Mouse (Mus musculus): ENCODE data around the gene Tiam2.

The Tiam2 gene

DNA sequence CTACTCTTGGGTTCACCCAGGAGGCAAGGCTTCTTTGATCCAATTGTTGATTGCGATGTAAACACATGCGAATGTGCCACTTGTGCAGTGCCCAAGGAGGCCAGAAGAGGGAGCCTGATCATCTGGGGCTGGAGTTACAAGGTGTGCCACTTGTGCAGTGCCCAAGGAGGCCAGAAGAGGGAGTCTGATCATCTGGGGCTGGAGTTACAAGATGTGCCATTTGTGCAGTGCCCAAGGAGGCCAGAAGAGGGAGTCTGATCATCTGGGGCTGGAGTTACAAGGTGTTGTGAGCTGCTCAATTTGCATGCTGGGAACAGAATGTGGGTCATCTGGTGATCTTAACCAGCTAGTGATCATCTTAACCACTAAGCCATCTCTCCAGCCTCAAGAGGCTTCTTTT lies 124.7 kb downstream of the Tiam2 start:
- DNase-seq (ENCODE audit: low read depth): peak; percentile 68

DNA sequence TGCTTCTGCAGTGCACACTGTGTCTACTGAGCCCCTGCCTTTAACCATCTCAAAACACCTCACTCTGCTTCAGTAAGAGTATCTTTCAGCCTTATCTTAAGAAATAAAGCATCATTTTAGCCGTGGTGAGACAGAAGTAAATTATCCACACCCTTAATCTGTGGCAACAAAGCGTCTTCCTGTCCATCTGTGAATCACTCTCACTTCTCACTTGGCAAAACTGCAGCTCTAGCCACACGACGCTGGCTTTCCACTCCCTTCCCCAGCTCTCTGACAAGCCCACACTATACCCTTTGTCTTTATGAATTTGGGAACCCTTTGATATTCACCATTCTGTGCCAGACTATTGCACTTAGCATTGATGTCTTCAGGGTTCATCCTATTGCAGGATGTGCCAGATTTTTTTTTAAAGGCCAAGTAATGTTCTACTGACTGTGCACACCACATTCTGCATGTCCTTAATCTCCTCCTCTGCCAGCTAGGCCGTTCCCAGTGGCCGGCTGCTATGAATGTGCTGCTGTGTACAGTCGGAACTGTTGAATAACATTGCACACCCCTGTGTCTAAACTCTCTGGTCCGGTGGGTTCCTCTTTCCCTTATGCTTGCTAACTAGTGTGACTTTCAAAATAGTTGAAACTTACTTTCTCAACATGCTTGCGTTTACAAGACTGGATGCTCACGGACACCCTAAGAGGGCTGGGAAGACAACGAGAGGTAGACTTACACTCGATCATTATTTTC lies 126.4 kb downstream of the Tiam2 start:
- no peak for DNase-seq (ENCODE audit: low read depth)

DNA sequence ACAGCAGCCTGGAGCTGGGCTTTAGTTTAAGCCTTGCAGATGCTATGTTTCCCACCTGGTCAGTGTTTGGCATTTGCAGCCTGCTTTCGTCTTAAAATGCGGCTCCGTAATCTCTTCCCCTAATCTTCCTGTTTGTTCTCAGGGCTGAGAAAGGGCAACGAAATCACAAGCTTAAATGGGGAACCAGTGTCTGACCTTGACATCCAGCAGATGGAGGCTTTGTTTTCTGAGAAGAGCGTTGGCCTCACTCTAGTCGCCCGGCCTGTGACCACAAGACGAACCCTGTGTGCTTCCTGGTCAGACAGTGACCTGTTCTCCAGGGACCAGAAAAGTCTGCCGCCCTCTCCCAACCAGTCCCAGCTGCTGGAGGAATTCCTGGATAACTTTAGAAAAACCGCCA lies 127.6 kb downstream of the Tiam2 start:
- DNase-seq (ENCODE audit: low read depth): no peak

DNA sequence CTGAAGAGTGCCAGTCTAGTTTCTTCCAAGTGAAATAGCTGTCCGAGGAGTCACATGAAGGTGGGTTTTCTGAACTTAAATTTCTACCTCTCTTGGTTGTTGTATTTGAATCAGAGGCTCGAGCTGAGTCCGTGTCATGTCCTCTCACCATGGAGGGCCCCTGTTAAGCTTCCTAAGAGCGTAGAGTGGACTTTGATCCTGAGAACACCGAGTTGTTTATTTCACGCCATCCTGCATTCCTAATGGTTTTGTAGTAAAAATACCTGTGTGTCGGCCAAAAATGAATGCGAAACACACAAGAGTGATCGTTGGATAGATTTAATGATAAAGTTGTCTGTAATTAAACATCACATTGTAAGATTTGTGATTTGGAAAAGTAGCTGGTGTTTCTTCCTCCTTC lies 128.5 kb downstream of the Tiam2 start:
- no peak for DNase-seq (ENCODE audit: low read depth)

DNA sequence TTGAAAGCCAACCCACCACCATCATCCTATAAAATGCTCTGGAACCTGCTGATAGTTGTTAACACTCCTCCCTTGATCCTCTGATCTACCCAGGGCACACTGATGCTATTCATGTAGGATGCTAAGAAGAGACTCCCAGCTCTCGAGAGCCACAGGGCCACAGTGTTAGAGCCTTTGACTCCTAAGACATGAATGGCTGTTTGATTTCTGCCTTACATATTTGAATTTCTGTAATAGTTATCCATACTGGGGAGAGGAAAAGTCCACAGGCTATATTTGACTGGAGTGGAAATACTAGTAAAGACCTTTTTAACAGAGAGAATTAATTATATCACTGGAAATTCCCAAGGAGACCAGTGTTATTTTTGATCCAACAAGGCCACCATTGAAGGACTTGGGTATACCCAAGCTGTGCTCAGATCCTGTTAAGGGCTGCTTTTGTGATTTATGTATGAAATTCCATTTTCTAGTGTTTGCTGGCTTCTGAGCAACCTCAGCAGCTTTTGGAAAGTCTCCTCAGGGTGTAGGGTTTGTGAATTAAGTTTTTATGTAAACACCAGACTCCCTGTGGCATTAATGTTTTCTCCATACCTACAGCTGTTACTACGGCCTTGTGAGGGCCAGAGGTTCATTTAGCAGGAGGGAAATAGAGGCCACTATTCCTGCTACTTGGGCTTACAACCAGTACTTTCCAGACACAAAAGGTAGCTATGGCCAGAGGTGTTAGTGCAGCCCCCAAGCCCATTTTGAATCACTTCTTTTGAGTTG lies 131.7 kb downstream of the Tiam2 start:
- no peak for DNase-seq (ENCODE audit: low read depth)

DNA sequence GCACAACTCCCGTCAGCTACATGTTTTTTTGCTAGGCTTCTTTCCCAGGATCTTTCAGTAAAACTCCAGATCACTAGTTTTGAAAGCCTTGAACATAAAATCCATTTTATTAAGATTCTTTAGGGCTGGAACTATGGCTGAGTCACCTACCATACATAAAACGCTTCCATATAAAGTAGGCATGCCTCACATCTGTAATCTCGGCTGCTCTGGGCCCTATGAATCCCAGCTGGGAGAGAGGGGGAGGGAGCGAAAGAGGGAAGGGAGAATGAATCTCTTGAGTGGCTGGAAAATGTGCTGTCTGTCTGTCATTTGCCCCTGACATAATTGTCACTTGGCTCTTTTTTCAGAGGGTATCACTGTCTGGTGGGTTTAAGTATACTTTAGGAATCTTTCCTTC lies 139.5 kb downstream of the Tiam2 start:
- DNase-seq (ENCODE audit: low read depth): no peak

DNA sequence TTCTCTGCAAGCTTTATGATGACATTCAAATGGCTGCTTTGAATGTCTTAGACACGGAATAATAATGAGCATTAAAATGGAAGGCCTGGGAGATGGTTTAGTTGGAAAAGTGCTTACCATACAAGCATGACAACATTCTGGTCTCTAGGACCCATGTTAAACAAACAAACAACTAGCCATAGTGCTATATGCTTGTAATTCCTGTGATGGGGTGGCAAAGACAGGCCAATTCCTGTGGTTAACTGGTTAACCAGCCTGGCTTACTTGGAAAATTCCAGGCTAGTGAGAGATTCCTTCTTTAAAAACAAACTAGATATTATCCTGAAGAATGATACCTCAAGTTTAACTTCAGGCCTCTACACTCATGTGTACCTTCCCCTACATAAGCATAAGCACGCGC lies 140.3 kb downstream of the Tiam2 start:
- no peak for DNase-seq (ENCODE audit: low read depth)

DNA sequence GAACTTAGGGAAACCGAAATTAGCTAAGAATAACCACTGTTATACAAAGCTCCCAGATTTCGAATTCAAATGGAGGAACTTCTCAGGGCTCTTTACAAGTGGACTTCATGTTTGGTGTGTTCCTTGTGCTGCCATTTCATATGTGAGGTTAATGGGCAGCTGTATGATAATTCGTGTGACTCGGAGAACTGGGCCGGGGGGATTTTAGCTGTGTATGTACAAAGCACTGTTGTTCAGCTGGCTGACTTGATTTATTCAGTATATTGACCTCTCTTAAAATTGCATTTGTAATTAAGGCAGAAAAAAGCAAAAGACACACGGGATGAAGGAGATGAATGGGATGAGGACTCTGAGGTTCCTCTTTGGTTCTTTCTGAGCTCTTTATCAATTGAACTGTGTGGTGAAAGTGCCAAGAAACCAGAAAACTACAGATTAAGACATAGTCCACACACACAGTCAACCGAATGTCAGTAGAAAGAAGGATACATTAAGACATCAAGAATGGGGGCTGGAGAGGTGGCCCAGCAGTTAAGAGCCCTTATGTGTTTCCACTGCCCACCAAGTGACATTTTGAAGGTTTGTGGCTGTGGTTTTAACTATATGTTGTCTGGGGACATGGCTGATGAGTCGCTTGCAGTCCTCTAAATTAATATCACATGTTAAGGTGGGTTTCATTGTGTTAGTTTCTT lies 141.4 kb downstream of the Tiam2 start:
- DNase-seq (ENCODE audit: low read depth): no peak

DNA sequence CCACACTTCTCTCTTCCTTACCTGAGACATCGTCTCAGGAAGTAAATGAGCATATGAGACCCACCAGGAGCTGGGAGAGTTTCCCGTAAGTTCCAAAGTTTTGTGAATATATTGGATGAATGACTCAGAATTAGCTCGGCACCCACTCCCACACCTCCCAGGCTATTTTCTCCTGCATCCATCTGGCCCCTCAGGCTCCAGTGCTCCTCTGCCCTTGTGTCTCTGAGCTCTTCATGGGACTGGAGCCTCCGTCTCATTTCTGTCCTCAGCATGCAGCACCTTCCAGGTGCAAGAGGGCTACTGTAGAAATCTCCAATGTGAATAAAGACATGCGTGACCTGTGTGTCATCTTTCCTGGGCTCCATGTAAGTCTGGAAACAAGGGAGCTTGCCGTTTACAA lies 145.6 kb downstream of the Tiam2 start:
- DNase-seq (ENCODE audit: low read depth): no peak

DNA sequence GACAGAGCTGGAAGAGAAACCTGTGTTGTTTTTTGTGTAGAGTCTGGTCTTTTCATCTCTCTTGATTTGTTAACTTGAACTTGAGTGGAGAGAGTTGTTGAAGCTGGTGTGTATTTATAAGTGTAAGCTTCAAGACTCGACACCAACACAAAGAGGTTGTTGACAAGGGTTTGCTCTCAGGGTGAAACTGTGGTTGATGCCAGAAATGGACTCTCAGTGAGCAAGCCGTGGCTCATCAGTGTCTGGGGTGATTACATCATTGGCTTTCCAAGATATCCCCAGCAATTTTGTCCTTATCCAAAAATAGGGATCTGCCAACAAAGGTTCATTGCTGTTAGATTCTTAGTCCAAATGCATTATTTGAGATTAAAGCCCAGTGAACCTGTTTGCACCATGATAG lies 150.2 kb downstream of the Tiam2 start:
- DNase-seq (ENCODE audit: low read depth): no peak

DNA sequence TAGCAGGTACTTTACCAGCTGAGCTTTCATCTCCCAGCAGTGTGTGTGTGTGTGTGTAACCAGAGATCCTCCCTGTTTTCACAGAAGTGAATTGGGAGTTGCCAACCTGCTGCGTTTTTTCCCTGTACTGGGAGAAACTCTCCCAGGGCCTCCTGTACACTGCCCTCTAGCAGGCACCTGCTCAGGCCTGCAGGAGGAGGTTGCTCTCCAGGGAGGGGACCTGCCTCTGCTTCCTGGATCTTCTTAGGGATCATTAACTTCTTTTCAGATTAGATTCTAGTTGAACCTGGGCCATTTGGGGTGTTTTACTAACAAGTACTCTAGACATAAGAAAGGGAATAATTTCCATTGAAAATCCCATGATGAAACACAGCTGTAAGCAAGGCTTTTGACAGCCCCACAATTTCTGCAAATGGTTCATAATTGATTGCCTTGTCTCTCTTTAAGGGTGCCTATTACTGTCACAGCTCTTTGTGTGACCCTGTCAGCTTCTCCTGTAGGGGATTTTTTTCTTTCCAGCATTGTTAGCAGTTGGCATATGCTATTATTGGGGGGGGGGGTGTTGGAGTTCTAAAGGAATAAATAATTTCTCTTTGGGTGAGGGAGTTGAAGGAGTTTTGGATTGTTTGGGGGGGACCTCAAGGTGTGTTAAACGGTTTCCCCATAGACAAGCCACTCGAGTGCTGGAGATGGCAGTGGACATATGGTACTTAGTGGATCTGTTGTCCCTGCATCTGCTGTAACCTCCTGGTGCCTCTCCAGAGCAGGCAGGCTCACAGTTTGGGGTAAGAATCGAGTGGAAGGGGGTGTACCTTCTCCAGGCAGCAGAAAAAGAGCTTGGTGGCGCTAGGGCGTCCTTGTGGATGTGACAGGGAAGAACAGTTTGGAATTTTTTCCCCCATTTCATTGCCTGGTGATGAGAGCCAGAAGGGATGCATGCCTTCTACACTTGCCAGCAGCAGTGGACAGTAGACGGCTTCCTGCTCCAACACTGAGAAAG lies 155.5 kb downstream of the Tiam2 start:
- no peak for DNase-seq (ENCODE audit: low read depth)

DNA sequence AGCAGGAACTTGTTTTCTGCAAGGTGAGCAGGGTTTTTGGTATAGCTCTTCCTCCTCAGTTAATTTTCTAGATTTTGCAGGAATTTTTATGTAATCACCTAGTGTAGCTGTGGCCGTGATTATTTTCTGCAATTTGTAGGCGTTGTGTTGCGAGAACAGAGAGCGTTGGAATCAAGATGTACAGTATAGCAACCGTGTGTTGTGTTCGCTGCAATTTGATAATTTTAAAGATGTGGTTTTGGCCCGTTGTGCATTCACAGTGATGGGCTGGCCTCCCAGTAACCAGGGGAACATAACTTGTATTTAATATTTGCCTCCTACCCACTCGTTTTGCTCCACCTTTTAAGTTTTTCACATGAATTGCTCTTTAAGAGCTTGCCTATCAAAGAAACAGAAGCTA lies 156.7 kb downstream of the Tiam2 start:
- no peak for DNase-seq (ENCODE audit: low read depth)

DNA sequence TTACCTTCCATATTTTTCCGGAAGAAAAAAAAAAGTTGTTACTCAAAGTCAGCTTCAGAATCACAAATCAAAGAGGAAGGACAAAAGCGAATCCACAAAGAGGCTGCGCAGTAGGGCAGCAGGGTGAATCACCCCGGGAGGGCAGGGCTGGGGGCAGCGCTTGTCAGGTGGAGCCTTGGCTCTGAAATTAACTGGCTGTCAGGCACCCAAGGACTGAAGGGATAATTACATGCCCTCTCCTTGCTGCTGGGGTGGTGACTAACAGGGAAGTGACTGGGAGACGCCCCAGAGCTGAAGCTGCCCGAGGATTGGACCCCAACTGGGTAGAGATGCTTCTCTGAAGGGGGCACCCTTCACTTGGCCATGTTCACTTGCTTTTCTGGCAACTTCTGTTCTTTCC lies 159.5 kb downstream of the Tiam2 start:
- DNase-seq (ENCODE audit: low read depth): no peak

DNA sequence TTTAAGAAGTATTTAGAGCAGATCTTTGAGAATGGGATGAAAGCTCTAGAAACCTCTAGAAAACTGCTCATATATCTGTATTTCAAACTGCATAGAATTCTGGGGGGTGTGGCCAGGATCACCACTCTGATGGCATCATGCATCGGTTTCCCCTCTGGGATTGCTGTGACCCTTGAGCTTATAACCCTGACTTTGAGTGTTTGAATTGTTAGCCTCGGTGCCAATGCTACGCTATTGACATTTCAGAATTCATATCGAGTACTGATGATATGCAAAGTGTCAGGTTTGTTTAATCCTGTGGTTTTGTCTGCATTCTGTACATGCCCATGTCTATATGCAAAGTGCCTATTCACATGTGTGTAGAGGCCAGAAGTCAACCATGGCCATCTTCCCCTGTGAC lies 160.8 kb downstream of the Tiam2 start:
- DNase-seq (ENCODE audit: low read depth): no peak

DNA sequence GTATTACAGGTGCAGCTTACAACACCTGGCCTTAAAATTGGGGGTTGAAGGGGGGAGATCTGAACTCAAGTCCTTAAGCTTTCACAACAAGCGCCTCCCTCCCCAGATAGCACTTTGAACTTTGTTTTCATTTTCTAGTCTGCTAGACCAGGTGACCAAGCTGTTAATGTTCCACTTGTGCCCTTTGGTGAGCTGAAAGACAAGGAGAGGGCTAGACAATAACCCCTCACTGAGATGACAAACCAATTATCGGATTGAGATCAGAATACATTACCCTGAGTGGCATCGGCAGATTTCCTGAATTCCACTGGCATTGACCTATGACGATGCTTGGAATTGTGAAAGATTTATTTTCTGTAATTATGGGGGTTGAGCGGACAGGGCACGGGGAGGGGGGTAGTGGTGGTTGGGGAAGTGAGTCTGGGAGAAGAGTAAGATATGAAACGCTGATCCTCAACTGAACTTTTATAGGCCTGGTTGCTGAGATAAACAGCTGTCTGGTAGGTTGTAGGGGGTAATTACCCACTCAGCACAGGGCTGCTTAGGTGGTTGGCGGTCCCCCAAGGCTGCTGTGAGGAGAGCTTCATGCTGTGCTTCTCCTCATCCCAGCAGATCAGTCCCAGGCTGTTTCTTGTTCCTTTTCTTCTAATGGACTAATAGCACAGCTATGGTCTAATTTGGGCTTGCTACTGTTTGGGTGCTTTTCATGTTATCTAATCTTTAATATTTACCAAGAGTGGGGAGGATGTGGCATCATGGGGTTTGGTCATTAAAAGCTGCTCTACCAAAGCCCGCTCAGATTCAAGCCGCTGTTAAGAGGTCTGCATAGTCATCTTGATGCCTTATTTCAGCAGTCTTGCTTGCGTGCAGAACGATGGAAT lies 161.6 kb downstream of the Tiam2 start:
- no peak for DNase-seq (ENCODE audit: low read depth)

DNA sequence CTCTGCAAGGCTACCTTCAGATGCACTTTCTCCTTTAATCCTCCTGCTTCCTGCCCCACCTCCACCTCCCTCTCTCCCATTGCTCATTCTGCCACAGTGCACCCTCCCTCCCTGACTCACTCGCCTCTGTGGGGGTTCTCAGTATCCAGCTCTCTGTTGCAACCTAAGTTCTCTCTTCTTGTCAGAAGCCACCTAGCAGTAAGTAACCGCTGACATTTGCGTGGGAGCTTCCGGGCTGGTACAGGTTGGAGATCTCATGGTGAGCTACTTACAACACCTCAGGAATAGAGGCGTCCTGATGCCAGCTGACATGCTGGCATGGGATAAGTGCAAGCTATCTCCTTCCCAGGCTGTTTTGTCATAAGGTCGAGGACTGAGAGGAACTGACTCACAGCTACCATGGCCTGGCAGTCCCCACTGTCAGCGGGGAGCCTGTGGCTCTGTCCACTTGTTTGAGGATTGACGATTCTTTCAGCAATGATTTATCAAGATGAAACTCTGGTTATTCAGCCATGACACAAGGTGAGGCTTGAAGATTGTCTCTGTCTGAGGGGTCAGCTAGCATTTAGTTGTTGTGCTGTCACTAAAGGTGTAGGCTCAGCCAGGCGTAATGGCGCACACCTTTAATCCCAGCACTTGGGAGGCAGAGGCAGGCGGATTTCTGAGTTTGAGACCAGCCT lies 164.0 kb downstream of the Tiam2 start:
- no peak for DNase-seq (ENCODE audit: low read depth)

DNA sequence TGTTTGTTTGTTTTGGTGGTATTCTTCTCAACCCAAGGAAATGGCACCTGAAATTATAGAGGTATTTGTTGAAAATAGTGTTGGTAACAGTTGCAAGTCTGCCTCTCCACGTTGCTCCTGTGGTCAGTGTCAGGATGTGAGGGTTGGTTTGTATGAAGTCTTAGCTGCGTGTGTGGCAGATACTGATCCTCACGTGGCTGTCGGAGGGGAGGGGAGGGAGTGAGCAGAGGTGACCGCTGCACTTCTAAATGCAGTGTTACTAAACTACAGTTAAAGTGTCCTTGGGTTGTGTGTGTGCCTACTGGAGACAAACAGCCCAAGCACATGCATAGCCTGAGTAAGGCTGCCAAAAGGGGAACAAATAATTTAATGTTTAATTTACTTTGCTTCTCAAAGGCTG lies 164.7 kb downstream of the Tiam2 start:
- no peak for DNase-seq (ENCODE audit: low read depth)

DNA sequence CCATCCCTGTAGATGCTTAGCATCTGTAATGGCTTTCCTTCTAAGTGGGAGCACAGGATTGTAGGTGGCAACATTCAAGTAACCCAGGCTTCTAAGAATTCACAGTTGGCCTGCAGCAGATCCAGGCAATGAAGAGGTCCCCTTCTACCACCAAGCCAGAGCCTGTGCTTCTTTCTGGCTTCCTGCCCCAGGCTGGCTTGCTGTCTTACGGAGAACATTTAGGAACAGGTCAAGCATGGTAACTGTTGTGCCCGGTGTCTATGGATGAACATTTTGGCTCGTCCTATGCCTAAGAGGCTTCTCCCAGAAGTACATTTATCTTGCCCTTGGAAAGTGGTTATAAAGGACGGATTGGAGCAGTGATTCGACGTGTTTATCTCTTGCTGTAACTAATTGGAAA lies 165.3 kb downstream of the Tiam2 start:
- DNase-seq (ENCODE audit: low read depth): no peak

DNA sequence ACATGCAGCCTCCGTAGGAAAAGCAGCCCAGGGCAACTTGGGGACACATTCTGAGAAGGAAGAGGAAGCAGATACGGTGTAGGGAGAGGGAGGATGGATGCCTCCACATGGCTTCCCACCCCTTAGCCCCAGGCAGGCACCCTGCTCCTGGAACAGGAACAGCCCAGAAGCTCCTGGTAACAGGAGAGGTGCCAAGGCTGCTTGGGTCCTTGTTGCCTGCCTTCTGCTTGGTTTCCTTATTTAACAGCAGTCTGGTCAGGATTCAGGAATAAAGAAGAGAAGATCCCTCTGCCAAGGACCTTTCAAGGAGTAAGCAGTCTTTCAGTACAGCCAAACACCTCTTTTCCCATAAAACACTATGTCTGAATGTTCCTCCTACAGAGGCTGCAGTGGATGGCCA lies 169.2 kb downstream of the Tiam2 start:
- no peak for DNase-seq (ENCODE audit: low read depth)

DNA sequence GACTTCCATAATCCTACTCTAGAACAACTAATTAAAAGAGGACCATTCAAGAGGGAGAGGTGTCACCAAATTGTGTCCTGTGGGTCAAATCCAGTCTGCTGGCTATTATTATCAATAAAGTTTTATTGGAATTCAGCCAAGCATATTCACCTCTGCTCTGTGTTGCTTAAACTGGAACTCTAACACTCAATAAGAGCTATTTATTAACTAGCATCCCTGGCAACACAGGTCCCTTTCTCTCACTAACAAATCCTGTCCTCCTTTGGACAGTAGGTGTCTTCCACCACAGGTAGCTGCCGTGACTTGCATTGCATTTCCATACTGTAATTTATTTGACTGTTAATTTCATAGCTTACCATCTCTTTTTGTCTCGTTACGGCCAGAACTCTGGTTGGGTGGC lies 169.7 kb downstream of the Tiam2 start:
- DNase-seq (ENCODE audit: low read depth): no peak
